Mouse (Mus musculus): ENCODE measurements around the gene Prkd2.

DNA sequence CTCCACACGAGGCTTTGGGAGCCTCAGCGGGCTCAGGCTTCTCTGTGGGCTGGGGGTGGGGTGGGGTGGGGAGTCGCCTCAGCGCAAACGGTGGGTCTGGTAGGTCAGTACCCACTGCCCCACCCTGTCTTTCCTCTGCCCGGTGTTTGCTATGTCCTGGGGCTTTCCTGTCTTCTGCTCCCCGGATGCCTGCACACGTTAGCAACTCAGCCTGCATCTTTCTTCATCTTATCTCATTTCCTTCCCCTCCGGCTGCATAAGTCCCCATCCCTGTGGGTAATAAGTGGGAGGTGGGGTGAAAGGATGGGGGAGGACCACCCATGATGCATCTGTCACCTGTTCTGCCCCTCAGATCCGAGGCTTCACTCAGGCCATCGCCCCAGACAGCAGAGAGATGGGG, 65.7 kb downstream of the Prkd2 start:
- no peak for TF ChIP-seq POLR2A (IDR thresholded peaks at IDR 0.05; ENCODE audit: control insufficient read depth, extremely low read depth, insufficient read depth, low read length, poor library complexity)
- TF ChIP-seq CTCF (IDR thresholded peaks at IDR 0.05; ENCODE audit: borderline replicate concordance, control insufficient read depth, extremely low read depth, insufficient read depth, low read length, poor library complexity), result no peak
